Mouse (Mus musculus) CH12.LX (cell line): Measurements from ENCODE around the gene Tnrc6b. TPM values are rescaled to one million over a fixed set of nuclear protein-coding genes. Genes with fewer than 3 reads are reported as not detected.

Experiments
- DNase-seq: peaks from one replicate; pipeline ENCODE4 v3.0.0-alpha.2; 2013; ENCODE audit errors: extremely low read depth
- H3K27ac ChIP-seq: 2 replicates; pipeline ENCODE4 v1.5.1; 2012; ENCODE audit warnings: low read depth, mild to moderate bottlenecking, control low read depth, moderate library complexity; ENCODE audit not compliant: insufficient read depth
- H3K27me3 ChIP-seq: replicated peaks from 2 replicates; pipeline ENCODE3; 2012; ENCODE audit warnings: inconsistent platforms
- H3K36me3 ChIP-seq, 2 experiments: replicated peaks in 1 of 2; 2 replicates each; pipeline versions ENCODE3 to v1.6.1; 2012; ENCODE audit warnings: inconsistent platforms in 1 of 2, low read length in 1 of 2, mild to moderate bottlenecking in 1 of 2, mixed read lengths in 1 of 2, moderate library complexity in 1 of 2; ENCODE audit not compliant: control insufficient read depth in 1 of 2, insufficient read depth in 1 of 2
- H3K4me1 ChIP-seq, 2 experiments: 2 replicates each; pipeline ENCODE4 v1.6.1; 2012; ENCODE audit warnings: inconsistent platforms in 1 of 2, moderate library complexity in 1 of 2; ENCODE audit not compliant: insufficient read depth in 2 of 2, control insufficient read depth in 1 of 2
- H3K4me2 ChIP-seq: 2 replicates; pipeline ENCODE4 v1.6.1; 2012; ENCODE audit warnings: low read depth, mild to moderate bottlenecking, control low read depth; ENCODE audit not compliant: poor library complexity, insufficient read depth, severe bottlenecking
- H3K4me3 ChIP-seq, 3 experiments: fragments of 150-350 bp in 1 of 3; sonication (generic) in 1 of 3; replicated peaks in 1 of 3; 2 replicates each; pipeline versions ENCODE3 to v1.5.1; 2011 to 2012; ENCODE audit warnings: low read depth in 2 of 3, low read length in 2 of 3, mild to moderate bottlenecking in 2 of 3, moderate library complexity in 2 of 3, control low read depth in 1 of 3, improper control_type of control experiment in 1 of 3, inconsistent platforms in 1 of 3, mixed read lengths in 1 of 3; ENCODE audit not compliant: poor library complexity in 1 of 3
- H3K79me2 ChIP-seq: replicated peaks from 2 replicates; pipeline ENCODE4 v1.6.1; 2012; ENCODE audit warnings: mild to moderate bottlenecking, moderate library complexity; ENCODE audit not compliant: control insufficient read depth, poor library complexity, insufficient read depth, severe bottlenecking; ENCODE audit errors: extremely low read depth
- H3K9ac ChIP-seq: 2 replicates; pipeline ENCODE4 v1.6.1; 2012; ENCODE audit warnings: low read depth, mild to moderate bottlenecking, control low read depth, moderate library complexity; ENCODE audit not compliant: insufficient read depth
- H3K9me3 ChIP-seq: replicated peaks from 2 replicates; pipeline ENCODE3; 2012; ENCODE audit warnings: low read length, inconsistent platforms, mixed read lengths
- CHD2 ChIP-seq: IDR thresholded peaks from 2 replicates; pipeline ENCODE4 v1.6.1; 2011; ENCODE audit warnings: low read length, improper control_type of control experiment
- ELF1 ChIP-seq: IDR thresholded peaks from 2 replicates; pipeline ENCODE4 v1.6.1; 2014; ENCODE audit warnings: low read depth, mild to moderate bottlenecking, inconsistent platforms, low read length, improper control_type of control experiment
- ETS1 ChIP-seq: conservative IDR thresholded peaks from 2 replicates; pipeline ENCODE4 v1.6.1; 2012; ENCODE audit warnings: low read depth, mild to moderate bottlenecking, inconsistent platforms, low read length, improper control_type of control experiment, moderate library complexity
- GABPA ChIP-seq: IDR thresholded peaks from 2 replicates; pipeline ENCODE4 v1.6.1; 2012; ENCODE audit warnings: low read depth, low read length, improper control_type of control experiment, inconsistent platforms; ENCODE audit not compliant: insufficient replicate concordance
- JUND ChIP-seq: conservative IDR thresholded peaks from 2 replicates; pipeline ENCODE4 v1.6.1; 2011; ENCODE audit warnings: low read depth, low read length, improper control_type of control experiment
- KAT2A ChIP-seq: IDR thresholded peaks from 2 replicates; pipeline ENCODE4 v1.6.1; 2012; ENCODE audit warnings: low read length, improper control_type of control experiment, inconsistent platforms; ENCODE audit not compliant: insufficient replicate concordance
- MAX ChIP-seq: IDR thresholded peaks from 2 replicates; pipeline ENCODE4 v1.6.1; 2011; ENCODE audit warnings: low read length, improper control_type of control experiment
- MEF2A ChIP-seq: IDR thresholded peaks from 2 replicates; pipeline ENCODE4 v1.6.1; 2014; ENCODE audit warnings: low read depth, mild to moderate bottlenecking, inconsistent platforms, low read length, improper control_type of control experiment, borderline replicate concordance
- MXI1 ChIP-seq: IDR thresholded peaks from 2 replicates; pipeline ENCODE4 v1.6.1; 2011; ENCODE audit warnings: mild to moderate bottlenecking, low read depth, low read length, improper control_type of control experiment
- MYC ChIP-seq: IDR thresholded peaks from 2 replicates; pipeline ENCODE4 v1.6.1; 2011; ENCODE audit warnings: low read depth, mild to moderate bottlenecking, improper control_type of control experiment, low read length
- NELFE ChIP-seq: IDR thresholded peaks from 2 replicates; pipeline ENCODE4 v1.6.1; 2011; ENCODE audit warnings: low read depth, low read length, improper control_type of control experiment
- NRF1 ChIP-seq: IDR thresholded peaks from 2 replicates; pipeline ENCODE4 v1.6.1; 2014; ENCODE audit warnings: low read depth, mild to moderate bottlenecking, inconsistent platforms, low read length, improper control_type of control experiment, moderate library complexity
- PAX5 ChIP-seq: IDR thresholded peaks from 2 replicates; pipeline ENCODE4 v1.6.1; 2012; ENCODE audit warnings: low read length, inconsistent platforms, mixed read lengths
- SMC3 ChIP-seq: IDR thresholded peaks from 2 replicates; pipeline ENCODE4 v1.6.1; 2011; ENCODE audit warnings: low read depth, low read length, improper control_type of control experiment
- UBTF ChIP-seq: IDR thresholded peaks from 2 replicates; pipeline ENCODE4 v1.6.1; 2012; ENCODE audit warnings: low read depth, mild to moderate bottlenecking, inconsistent platforms, low read length, improper control_type of control experiment, moderate library complexity
- USF2 ChIP-seq: conservative IDR thresholded peaks from 2 replicates; pipeline ENCODE4 v1.6.1; 2011; ENCODE audit warnings: low read depth, low read length, improper control_type of control experiment
- ZKSCAN1 ChIP-seq: IDR thresholded peaks from 2 replicates; pipeline ENCODE4 v1.6.1; 2012; ENCODE audit warnings: low read depth, inconsistent platforms, low read length, improper control_type of control experiment, borderline replicate concordance
- ZMIZ1 ChIP-seq: IDR thresholded peaks from 2 replicates; pipeline ENCODE4 v1.6.1; 2012; ENCODE audit warnings: low read depth, mild to moderate bottlenecking, inconsistent platforms, low read length, improper control_type of control experiment
- ZNF384 ChIP-seq: IDR thresholded peaks from 2 replicates; pipeline ENCODE4 v1.6.1; 2012; ENCODE audit warnings: low read depth, low read length, improper control_type of control experiment, inconsistent platforms
- dilution Hi-C: fragments of 300-500 bp; cut with MboI; formaldehyde crosslinking; loops from 2 replicates; pipeline ENCODE4 v1.14.3; 2020; ENCODE audit warnings: low sequenced_read_pairs; ENCODE audit not compliant: extremely low pct_unique_long_range_greater_than_20kb, extremely low pct_ligation_motif_present
- in situ Hi-C: fragments of 300-500 bp; cut with MboI; formaldehyde crosslinking; loops from 3 replicates; pipeline ENCODE4 v1.14.3; 2019; ENCODE audit warnings: low sequenced_read_pairs, low pct_ligation_motif_present, low pct_unique_long_range_greater_than_20kb, mixed read lengths
- polyA plus RNA-seq: library from polyadenylated mRNA; unstranded; fragments of >175 nt; gene quantifications from 2 replicates; pipeline ENCODE4 v1.2.1, GENCODE M21; 2012; ENCODE audit warnings: low read depth; ENCODE audit not compliant: insufficient read length
- total RNA-seq, 2 experiments: library from RNA; depleted of rRNA; stranded (reverse); fragments of 300-350 nt in 1 of 2; fragments of >200 nt in 1 of 2; gene quantifications; 2 replicates each; pipeline ENCODE4 v1.2.3; 2012 to 2014

Gene Tnrc6b
- total and polyA plus RNA-seq, 3 experiments = 6.0 to 17.1 (median 16.1) TPM

DNA sequence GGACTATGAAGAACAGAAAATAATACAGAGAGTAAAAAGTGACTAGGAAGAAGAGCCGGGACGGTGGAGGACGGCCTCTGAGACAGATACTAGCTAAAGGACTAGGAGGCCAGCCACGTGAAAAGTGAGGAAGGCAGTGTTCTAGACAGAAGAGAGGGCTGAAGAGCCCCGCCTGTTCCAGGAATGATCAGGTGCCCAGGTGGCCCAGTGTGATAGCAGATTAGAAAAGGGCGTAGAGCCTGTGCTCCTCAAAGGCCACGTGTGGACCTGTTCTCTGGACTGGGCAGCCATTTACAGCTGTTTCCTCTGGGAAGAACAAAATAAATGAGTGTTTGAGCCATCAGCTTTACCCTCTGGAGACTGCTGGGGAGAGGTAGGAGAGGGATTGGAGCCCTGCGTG lies 49.8 kb downstream of the Tnrc6b start:
- dilution Hi-C loops = no loop called here
- no peak overlapping the region for H3K9ac ChIP-seq
- in situ Hi-C loops = no loop called here

DNA sequence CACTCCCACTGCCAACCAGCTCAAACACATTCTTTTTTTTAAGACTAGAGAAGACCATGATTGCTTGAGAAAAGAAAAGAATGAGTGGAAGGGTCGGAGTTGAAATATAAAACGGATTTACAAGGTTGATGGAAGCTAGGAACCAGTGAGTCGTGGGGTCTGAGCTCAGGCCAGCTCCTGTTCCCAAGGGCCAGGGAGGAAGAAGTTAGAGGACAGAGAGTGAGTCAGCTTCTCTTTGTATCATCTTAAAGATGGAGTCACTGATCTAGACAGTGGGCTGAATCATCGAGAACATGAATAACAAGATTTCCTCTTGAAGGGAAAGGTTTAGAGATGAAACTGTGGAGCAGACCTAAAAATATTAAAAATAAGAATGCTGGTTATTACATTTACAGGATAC lies 51.5 kb downstream of the Tnrc6b start:
- Histone ChIP-seq H3K9me3 (peaks cover 2% of the 10 kb centered on the region), H3K4me1 (peaks cover 0 to 8% of the 10 kb centered on the region in 2 experiments; a peak in 3 of 4 replicates), H3K27me3 (no peaks in the 10 kb centered on the region), H3K36me3 (peaks cover 19 to 55% of the 10 kb centered on the region in 2 experiments), H3K4me2 (no peak overlapping the region), H3K79me2 (no peaks in the 10 kb centered on the region), H3K4me3 (no peak overlapping the region), H3K9ac (no peak overlapping the region), H3K27ac (no peak overlapping the region)
- dilution Hi-C loops (no loop called here), in situ Hi-C loops (no loop called here)
- no peak for DNase-seq
- TF ChIP-seq MYC = no peak
- no peak for TF ChIP-seq MXI1
- no peak for TF ChIP-seq JUND
- TF ChIP-seq UBTF = no peak
- TF ChIP-seq ZMIZ1 = no peak
- TF ChIP-seq SMC3 = no peak
- TF ChIP-seq MEF2A = no peak
- TF ChIP-seq NRF1 = no peak
- no peak for TF ChIP-seq ZKSCAN1
- no peak for TF ChIP-seq PAX5
- TF ChIP-seq ETS1 = no peak
- no peak for TF ChIP-seq ZNF384
- no peak for TF ChIP-seq KAT2A
- no peak for TF ChIP-seq USF2
- no peak for TF ChIP-seq MAX
- TF ChIP-seq ELF1 = no peak
- no peak for TF ChIP-seq CHD2

More for the DNA sequence above, 49.8 kb downstream of the Tnrc6b start:
- Histone ChIP-seq H3K79me2 (no peaks in the 10 kb centered on the region), H3K36me3 (peaks cover 17 to 55% of the 10 kb centered on the region in 2 experiments), H3K4me3 (no peak overlapping the region), H3K27ac (no peak overlapping the region), H3K4me2 (no peak overlapping the region), H3K9me3 (no peaks in the 10 kb centered on the region), H3K27me3 (no peaks in the 10 kb centered on the region), H3K4me1 (peaks cover 0 to 5% of the 10 kb centered on the region in 2 experiments; a peak in 3 of 4 replicates)
- no peak for TF ChIP-seq GABPA
- TF ChIP-seq MYC = no peak
- TF ChIP-seq ETS1 = no peak
- TF ChIP-seq MEF2A = no peak
- TF ChIP-seq NELFE = no peak
- DNase-seq = no peak
